Mouse (Mus musculus) spleen, adult 2 months (tissue): ENCODE measurements around the gene Skap1.

ENCODE experiments used
- CTCF ChIP-seq: fragments of 200-500 bp; IDR thresholded peaks from 2 replicates; pipeline ENCODE4 v1.5.1; 2011; ENCODE audit warnings: mild to moderate bottlenecking, inconsistent platforms; ENCODE audit not compliant: insufficient read depth, insufficient read length, insufficient replicate concordance; ENCODE audit errors: extremely low read depth
- POLR2A ChIP-seq: fragments of 200-500 bp; IDR thresholded peaks from 2 replicates; pipeline ENCODE4 v1.6.1; 2011; ENCODE audit warnings: low read depth, low read length, inconsistent platforms

DNA sequence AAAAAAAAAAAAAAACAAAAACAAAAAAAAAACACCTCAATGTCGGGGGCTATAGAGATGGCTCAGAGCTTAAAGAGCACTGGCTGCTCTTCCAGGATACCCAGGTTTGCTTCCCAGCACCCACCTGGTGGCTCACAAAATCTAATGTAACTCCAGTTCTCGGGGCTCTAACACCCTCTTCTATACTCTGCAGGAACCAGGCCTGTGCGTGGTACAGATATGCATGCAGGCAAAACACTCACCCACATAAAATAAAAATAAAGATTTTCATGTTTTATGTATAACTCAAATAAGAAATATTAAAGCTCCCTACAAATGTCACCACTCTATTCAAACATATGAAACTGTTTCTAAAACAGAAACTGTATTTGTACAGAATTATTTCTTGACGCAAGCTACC is 214.6 kb downstream of the Skap1 start:
- TF ChIP-seq CTCF (no peak), POLR2A (no peak)
